Mouse (Mus musculus) c-Kit-positive CD71-positive TER-119-positive erythroid progenitor cells, embryonic 14.5 days (primary cell): ENCODE results near the gene Vasn.
"Not testable (repeated sequence)": the region's sequence is repeated elsewhere in the genome, so short reads cannot be mapped to it uniquely, and the experiment has no call there.

Experiments
- DNase-seq: peaks from one replicate; pipeline ENCODE4 v3.0.0-alpha.2; 2013; ENCODE audit warnings: low spot score

Gene Vasn

DNA sequence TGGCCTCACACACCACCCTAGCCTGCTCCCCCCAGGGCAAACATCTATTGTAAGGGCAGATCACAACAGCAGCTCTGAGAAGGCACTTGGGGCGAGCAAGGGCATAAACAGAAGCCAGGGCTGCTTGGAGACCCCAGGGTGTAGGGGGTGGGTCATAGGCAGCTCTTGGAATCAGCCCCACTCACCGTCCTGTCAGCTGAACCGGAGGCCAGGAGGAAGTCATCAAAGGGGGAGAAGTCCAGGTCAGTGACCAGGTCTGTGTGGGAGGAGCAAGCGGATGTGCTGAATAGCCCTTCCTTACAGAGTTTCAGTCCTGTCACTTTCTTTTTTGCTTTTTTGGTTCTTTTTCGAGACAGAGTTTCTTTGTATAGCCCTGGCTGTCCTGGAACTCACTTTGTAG, 30.6 kb downstream of the Vasn start:
- no peak for DNase-seq

DNA sequence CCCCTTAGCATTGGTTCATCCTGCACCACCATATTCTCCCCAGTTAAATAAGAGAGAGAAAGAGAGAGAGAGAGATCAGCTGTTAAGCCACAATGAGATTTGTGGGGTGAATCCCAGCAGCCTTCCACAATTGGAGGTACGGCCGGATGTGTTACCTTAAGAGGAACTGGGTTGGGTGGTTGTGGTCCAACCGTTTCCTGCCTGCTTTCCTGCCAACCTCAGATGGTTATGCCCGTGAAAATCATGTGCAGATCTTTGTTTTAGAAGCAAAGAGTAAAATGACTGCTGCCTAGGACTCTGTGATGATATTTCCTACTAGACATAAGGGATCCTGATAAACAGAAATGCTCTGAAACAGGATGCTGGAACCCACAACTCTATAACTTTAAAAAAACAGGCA, 34.4 kb downstream of the Vasn start:
- DNase-seq, result no peak

DNA sequence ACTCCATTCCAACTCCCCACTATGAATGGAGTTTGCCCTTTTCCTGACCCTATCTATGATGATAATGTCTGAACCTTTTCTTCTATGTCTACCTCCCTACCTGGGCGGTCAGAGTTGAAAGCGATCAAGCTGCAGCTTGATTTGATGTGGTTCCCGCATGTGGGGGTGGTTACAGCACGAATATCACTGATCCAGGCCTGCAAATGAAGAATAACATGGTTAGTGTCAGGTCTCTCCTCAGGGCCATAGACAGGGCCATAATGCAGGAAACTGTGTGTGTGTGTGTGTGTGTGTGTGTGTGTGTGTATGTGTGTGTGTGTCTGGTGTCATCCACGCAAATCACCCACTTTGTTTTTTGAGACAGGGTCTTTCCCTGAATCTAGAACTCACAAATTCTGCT, 37.1 kb downstream of the Vasn start:
- DNase-seq, result no peak

DNA sequence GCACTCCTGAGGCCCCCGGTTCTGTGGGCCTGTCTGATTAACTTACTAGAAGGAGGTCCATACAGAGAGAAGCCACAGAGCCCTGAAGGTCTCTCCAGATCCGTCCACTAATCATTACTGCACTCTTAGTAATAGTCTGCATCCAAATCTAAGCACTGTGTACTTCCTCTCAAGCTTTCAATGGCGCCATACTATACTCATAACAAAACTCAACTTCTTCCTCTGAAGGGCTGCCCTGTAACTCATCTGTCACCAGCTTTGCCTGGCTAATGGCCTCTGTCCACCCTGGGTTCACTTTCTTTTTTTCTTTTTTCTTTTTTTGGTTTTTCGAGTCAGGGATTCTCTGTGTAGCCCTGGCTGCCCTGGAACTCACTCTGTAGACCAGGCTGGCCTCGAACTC, 38.3 kb downstream of the Vasn start:
- no peak for DNase-seq

DNA sequence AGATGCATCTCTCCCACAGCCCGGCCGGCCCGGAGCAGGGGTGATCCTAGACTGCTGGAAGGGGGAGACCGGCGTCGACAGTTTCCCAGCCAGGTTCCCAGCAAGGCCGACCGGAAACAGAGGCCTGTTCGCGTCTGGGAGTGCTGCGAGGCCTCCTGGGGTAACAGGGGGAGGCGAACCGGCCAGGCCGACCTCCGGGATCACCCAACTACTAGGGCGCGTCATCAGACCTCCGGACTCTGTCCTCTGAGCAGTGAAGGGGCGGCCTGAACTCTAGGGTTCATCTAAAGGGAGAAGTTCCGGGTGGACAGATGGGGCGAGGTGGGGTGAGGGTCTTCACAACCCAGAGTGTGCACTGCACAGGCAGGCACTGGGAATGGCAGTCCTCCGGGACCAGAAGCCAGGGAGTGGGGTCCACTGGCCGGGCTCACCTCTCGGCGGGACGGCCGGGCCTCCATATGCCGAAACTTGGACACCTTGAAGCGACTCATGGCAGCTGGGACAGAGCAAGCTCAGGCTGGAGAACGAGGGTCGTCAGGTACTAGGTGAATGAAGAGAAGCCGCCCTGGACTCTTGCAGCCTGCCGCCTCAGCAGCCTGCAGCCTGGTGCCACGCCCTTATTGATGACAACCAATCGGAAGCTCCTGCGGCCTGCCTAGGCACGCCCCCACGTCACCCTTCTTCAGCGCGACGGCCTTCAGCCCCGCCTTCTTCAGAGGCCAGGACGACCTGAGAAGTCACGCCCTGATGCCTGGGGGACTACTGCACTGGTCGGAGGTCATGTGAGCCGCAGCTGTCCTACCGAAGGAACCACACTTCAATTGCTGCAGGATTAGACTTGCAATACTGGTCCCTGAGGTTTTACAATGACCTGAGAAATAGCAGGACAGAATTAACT, 39.6 kb downstream of the Vasn start, which contains the start of gene Coro7:
Gene Coro7 (minus strand): TSS at position 657 of the 898 bp plus-strand sequence.
- DNase-seq, result peak; percentile 93

DNA sequence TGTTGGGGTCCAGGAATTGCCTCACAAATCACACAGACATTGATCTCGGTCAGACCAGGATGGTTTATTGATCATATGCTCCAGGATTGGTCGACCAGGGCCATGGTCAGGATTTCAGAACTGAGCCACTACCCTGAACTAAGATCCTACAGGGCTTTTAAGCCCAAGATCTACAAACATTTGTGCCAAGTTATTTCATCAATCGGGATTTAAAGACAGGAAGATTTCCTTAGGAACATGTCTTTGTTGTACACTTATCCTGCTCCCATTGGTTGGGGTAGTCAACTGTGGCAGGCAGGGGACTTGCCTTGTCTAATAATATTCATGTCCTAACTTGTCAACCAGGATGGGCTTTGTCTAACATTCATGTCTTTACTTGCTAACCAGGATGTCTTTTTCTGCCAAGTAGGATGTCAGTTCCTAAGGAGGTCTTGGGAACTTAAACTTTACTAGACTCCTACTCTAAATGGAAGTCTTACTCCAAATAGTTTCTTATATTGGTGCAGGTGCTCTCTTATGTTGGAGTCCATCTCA, 41.2 kb downstream of the Vasn start:
- not testable (repeated sequence) for DNase-seq

DNA sequence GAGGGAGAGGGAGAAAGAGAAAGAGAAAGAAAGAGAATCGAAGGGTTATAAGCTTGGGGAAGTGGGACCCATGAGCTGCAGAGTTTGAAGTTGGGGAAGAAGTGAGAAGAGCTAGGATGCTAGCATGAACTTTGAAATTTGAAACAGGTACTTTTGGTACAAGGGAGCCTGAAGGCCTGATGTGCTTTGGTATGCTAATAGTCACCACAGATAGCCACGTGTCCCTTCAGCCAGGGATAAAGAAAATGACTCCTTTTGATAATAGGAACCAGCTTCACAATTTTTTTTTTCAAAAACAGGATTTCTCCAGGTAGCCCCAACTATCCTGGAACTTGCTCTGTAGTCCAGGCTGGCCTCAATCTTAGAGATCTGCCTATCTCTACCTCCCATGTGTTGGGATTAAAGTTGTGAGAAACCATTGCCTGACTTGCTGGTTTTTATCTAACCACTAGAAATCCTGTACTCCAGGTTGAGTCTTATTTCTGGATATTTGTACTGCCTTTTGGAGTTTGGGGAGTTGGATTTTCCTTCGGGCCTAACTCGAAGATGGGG, 43.0 kb downstream of the Vasn start:
- no peak for DNase-seq

DNA sequence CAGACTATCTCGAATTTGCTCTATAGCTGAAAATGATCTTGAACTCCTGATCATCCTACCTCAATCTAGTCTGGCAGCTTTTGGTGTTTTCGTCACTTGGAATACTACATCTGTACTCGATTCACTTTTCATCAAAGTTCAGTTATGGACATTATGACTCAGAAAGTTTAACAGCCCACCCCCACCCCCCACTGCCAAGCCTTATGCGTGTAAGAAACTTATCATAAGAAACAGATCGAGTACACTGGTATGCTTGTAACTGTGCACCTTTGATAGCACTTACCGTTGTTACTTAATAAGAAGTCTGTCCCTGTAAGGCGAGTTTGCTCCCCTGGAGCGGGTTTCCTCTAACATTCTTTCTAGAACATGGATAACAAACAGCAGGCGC, 43.4 kb downstream of the Vasn start:
- peak; percentile 68 for DNase-seq

DNA sequence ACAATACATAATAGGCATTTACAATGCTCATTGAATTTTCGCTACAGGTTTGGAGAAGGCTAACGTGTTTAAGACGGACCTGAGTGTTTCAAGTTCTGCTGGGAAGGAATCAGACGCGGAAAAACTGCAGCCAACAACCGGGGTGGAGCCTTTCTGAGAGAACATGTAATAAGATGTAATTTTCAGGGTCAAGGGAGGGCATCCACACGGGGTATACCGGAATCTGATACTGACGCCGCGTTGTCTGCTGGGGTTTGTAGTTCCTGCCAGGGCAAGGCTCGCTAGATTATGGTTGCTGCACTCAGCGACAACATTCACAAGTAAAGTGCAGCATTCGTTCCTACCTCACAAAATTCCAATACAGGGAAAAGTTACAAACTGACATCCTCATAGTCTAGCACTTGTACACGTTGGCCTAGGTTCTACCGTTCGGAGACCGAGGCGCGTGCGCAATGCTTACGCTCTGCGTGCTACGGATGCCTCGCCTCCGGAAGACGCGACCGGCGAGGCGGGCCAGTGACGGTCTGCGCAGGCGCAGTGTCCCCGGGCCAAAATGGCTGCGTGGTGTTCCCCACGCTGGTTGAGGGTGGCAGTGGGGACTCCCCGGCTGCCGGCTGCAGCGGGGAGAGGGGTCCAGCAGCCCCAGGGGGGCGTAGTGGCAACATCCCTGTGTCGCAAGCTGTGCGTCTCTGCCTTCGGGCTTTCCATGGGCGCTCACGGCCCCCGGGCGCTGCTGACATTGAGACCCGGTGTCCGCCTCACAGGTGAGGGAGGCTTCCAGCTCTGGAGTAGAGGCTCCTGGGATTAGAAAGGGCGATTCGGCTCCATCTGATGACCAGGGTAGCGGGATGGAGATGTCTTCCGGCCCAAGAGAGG, 44.1 kb downstream of the Vasn start:
- peak; percentile 94 for DNase-seq

DNA sequence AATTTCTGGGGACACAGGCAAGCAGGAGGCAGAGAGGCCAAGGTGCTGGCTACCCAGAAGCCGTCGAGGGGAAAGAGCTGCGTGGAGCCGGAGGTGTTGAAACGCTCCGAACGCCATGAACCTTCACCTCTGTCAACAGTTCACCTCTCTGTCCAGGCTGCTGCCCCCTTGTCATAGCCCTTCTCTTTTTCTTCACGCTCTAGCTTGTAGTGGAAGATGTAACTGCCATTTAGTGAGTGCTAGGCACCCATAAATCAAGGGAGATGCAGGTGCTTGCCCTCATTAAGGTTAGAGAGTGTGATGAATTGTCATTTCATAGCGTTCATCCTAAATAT, 44.7 kb downstream of the Vasn start:
- DNase-seq, result peak; percentile 51

DNA sequence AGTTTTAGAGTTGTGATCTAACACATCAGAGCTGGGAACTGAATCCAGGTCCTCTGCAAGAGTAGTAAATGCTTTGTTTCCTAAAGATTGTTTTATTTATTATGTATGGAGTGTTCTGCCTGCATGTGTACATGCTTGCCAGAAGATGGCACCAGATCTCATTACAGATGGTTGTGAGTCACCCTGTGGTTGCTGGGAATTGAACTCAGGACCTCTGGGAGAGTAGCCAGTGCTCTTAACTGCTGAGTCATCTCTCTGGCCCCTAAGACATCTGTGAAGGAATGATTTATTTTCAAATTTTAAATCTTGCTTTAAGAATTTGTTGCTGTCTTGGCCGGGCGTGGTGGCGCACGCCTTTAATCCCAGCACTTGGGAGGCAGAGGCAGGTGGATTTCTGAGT, 49.6 kb downstream of the Vasn start:
- not testable (repeated sequence) for DNase-seq
